Mouse (Mus musculus) intestine, embryonic 16.5 days (tissue): ENCODE data around the gene Eif4a2. TPM values are rescaled to one million over a fixed set of nuclear protein-coding genes. Genes with fewer than 3 reads are reported as not detected.
A peak's percentile ranks its signal among the peaks of the same experiment; 100 is the strongest.
"Not testable (repeated sequence)": the region's sequence is repeated elsewhere in the genome, so short reads cannot be mapped to it uniquely, and the experiment has no call there.

Experiments
- ATAC-seq: fragments of 200-750 bp; cut with Nextera tagmentation; 2 replicates; pipeline ENCODE4 v1.8.0; 2017; ENCODE audit warnings: moderate TSS enrichment, moderate library complexity
- H3K27ac ChIP-seq: fragments of 300-500 bp; sonication (generic); 2 replicates; pipeline ENCODE4 v1.5.1; 2014; ENCODE audit warnings: mild to moderate bottlenecking, low read length
- H3K27me3 ChIP-seq: fragments of 300-500 bp; sonication (generic); replicated peaks from 2 replicates; pipeline ENCODE4 v1.6.1; 2014; ENCODE audit warnings: low read length, control low read depth, mixed read lengths; ENCODE audit not compliant: control insufficient read depth, insufficient read depth
- H3K36me3 ChIP-seq: fragments of 300-500 bp; sonication (generic); 2 replicates; pipeline ENCODE4 v1.6.1; 2014; ENCODE audit warnings: low read length, control low read depth; ENCODE audit not compliant: control insufficient read depth, insufficient read depth
- H3K4me1 ChIP-seq: fragments of 300-500 bp; sonication (generic); 2 replicates; pipeline ENCODE4 v1.6.1; 2014; ENCODE audit warnings: low read length, control low read depth, mixed read lengths; ENCODE audit not compliant: control insufficient read depth, insufficient read depth
- H3K4me2 ChIP-seq: fragments of 300-500 bp; sonication (generic); 2 replicates; pipeline ENCODE4 v1.6.1; 2014; ENCODE audit warnings: low read depth, low read length, control low read depth
- H3K4me3 ChIP-seq: fragments of 300-500 bp; sonication (generic); 2 replicates; pipeline ENCODE4 v1.5.1; 2014; ENCODE audit warnings: mild to moderate bottlenecking, low read length
- H3K9ac ChIP-seq: fragments of 300-500 bp; sonication (generic); 2 replicates; pipeline ENCODE4 v1.6.1; 2014; ENCODE audit warnings: low read depth, low read length
- H3K9me3 ChIP-seq: fragments of 300-500 bp; sonication (generic); 2 replicates; pipeline ENCODE4 v1.6.1; 2016; ENCODE audit warnings: low read length, control low read depth; ENCODE audit not compliant: control insufficient read depth
- WGBS: fragments of 180-500 bp; shearing (Covaris S2); extraction: QIAGEN DNeasy Blood & Tissue Kit; methylation state at CpG from one replicate; pipeline ENCODE4 v1.1.7; 2014; 5-methylcytosine and 5-hydroxymethylcytosine counted together
- polyA plus RNA-seq: library from polyadenylated mRNA; unstranded; fragments of >200 nt; fragmentation: Nextera tagmentation; extraction: Ambion mirVana; gene quantifications from 2 replicates; pipeline ENCODE4 v1.2.1, GENCODE M21; 2015

Gene Eif4a2
- polyA plus RNA-seq, 1 experiment from 2014 or later = 193 TPM

GRCm38 (mm10) chr16:23093321-23093953, 13.8 kb upstream of the Eif4a2 start:
- H3K9me3 ChIP-seq = no peaks in the 10 kb centered on the region
- no peak for ATAC-seq
- H3K4me1 ChIP-seq = no peaks in the 10 kb centered on the region
- no peaks in the 10 kb centered on the region for H3K36me3 ChIP-seq
- H3K27me3 ChIP-seq = no peaks in the 10 kb centered on the region
- no peak overlapping the region for H3K27ac ChIP-seq
- no peak overlapping the region for H3K4me2 ChIP-seq
- WGBS = 78% methylated on average over 13 of the region's 13 CpGs
- no peak overlapping the region for H3K4me3 ChIP-seq
- no peak overlapping the region for H3K9ac ChIP-seq

- no peaks in the 10 kb centered on the region for H3K9me3 ChIP-seq
- 82% methylated on average over 6 of the region's 6 CpGs for WGBS
These were observed 13.1 kb upstream of the Eif4a2 start for GRCm38 (mm10) chr16:23094136-23094535.

DNA sequence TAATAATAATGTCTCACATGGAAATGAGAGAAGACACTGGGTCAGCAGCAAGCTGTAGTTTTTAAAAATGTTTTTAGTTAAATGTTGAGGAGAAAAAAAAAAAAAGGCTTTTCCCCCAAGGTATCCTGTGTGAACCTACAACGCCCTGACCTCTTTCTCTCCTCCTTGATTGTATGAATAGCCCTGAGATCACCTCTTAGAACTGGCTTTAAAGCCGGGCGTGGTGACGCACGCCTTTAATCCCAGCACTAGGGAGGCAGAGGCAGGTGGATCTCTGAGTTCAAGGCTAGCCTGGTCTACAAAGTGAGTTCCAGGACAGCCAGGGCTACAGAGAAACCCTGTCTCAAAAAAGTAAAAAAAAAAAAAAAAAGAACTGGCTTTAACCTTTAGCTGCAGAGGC, 11.7 kb upstream of the Eif4a2 start:
- 87% methylated on average over 5 of the region's 5 CpGs for WGBS
- ATAC-seq, H3K4me3 ChIP-seq, H3K27me3 ChIP-seq, H3K36me3 ChIP-seq, H3K27ac ChIP-seq, H3K9ac ChIP-seq, H3K4me2 ChIP-seq, H3K9me3 ChIP-seq, H3K4me1 ChIP-seq: not testable (repeated sequence)

More at GRCm38 (mm10) chr16:23094136-23094535, 13.1 kb upstream of the Eif4a2 start:
- Histone ChIP-seq H3K36me3 (no peaks in the 10 kb centered on the region), H3K9ac (no peak overlapping the region), H3K27ac (no peak overlapping the region), H3K27me3 (no peaks in the 10 kb centered on the region), H3K4me2 (no peak overlapping the region), H3K4me1 (no peaks in the 10 kb centered on the region), H3K4me3 (no peak overlapping the region)
- ATAC-seq = no peak

DNA sequence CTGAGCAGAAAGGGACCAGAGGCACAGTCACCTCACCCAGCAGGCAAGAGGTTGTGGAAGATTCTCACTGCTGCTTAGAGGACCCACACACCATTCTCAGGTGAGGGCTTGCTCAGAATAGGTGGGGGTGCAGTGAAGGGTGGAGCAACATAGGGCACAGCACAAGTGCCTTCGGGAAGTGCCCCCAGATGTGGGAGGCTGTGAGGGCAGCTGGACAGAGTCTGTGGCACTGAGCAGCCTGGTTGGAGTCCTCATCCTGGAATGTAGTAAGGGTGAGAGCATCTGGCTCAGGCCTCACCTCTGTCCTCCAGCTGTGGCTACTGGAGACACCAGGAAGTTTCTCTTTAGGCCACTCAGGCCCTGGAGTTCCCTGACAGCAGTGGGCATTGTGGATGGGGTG, 10.4 kb upstream of the Eif4a2 start:
- not testable (repeated sequence) for ATAC-seq, H3K27ac ChIP-seq, H3K9me3 ChIP-seq, H3K36me3 ChIP-seq, H3K27me3 ChIP-seq, H3K4me3 ChIP-seq, H3K9ac ChIP-seq, H3K4me2 ChIP-seq
- H3K4me1 ChIP-seq = peaks cover 11% of the 10 kb centered on the region; the same call in 1 of the 2 replicates
- WGBS = 96% methylated on average over 1 of the region's 1 CpGs

- H3K27me3 ChIP-seq, H3K4me3 ChIP-seq, H3K9me3 ChIP-seq, H3K27ac ChIP-seq, H3K4me2 ChIP-seq, ATAC-seq, H3K9ac ChIP-seq, H3K36me3 ChIP-seq: not testable (repeated sequence)
- 86% methylated on average over 8 of the region's 8 CpGs for WGBS
- H3K4me1 ChIP-seq = peaks cover 13% of the 10 kb centered on the region; the same call in 1 of the 2 replicates
These were observed 9.7 kb upstream of the Eif4a2 start for GRCm38 (mm10) chr16:23097290-23098104.

DNA sequence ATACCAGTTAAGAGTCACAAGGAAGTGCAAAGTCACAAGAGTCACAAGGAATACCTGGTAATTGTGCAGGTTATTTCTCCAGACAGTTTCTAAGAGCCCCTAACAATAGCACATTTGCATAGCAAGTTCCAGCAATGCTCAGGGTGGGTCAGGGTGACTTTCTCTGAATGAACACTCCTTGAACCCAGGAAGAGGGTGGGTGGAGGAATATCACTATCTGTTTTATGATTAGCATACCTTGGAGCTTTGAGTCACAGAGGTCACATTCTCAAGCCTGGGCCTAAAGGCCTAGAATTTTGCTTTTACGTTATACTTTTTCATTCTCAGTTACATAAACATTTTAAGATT, 9.2 kb upstream of the Eif4a2 start:
- not testable (repeated sequence) for H3K27me3 ChIP-seq, H3K4me3 ChIP-seq, H3K27ac ChIP-seq, H3K4me2 ChIP-seq, H3K9me3 ChIP-seq, H3K36me3 ChIP-seq, ATAC-seq, H3K9ac ChIP-seq
- 95% methylated on average over 1 of the region's 1 CpGs for WGBS
- peaks cover 18% of the 10 kb centered on the region; the same call in 1 of the 2 replicates for H3K4me1 ChIP-seq

- Histone ChIP-seq H3K4me1 (peaks cover 18% of the 10 kb centered on the region; the same call in 1 of the 2 replicates), H3K9me3 (no peaks in the 10 kb centered on the region), H3K27me3 (no peaks in the 10 kb centered on the region), H3K36me3 (no peaks in the 10 kb centered on the region), H3K4me3 (peak overlapping the region; percentile 44), H3K4me2 (peak overlapping the region; percentile 66), H3K9ac (peak overlapping the region; percentile 69), H3K27ac (peak overlapping the region; percentile 48; the same call in 1 of the 2 replicates)
- no peak for ATAC-seq
- WGBS = 21% methylated on average over 12 of the region's 12 CpGs
These were observed 7.6 kb upstream of the Eif4a2 start for GRCm38 (mm10) chr16:23099632-23100031.

DNA sequence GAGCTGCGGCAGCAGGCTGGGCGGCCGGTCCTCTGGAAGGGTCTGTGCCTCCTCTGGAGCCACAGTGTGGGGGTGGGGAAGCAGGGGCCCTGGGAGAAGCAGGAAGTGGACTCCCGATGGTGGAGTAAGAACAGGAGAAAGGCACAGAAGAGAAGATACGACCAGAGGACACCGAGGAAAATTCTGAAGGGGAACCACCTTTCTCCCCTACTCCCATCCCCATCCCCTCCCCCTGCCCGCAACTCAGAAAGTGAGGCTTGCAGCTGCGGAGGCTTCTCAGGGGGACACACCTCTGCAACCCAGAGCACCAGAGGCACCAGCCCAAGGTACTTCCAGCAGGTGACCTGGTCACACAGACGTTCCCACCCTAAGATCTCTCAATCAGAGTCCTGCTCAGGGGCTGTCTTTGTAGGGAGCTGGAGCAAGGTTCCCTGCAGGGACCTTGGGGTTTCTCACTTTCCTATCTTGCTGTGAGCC, 7.1 kb upstream of the Eif4a2 start:
- peak overlapping the region; percentile 69 for H3K9ac ChIP-seq
- peak overlapping the region; percentile 44 for H3K4me3 ChIP-seq
- H3K27me3 ChIP-seq = no peaks in the 10 kb centered on the region
- peaks cover 18% of the 10 kb centered on the region; the same call in 1 of the 2 replicates for H3K4me1 ChIP-seq
- 2% methylated on average over 9 of the region's 9 CpGs for WGBS
- peak; percentile 77 for ATAC-seq
- H3K4me2 ChIP-seq = peak overlapping the region; percentile 66
- no peaks in the 10 kb centered on the region for H3K36me3 ChIP-seq
- H3K27ac ChIP-seq = peak overlapping the region; percentile 48
- H3K9me3 ChIP-seq = no peaks in the 10 kb centered on the region

DNA sequence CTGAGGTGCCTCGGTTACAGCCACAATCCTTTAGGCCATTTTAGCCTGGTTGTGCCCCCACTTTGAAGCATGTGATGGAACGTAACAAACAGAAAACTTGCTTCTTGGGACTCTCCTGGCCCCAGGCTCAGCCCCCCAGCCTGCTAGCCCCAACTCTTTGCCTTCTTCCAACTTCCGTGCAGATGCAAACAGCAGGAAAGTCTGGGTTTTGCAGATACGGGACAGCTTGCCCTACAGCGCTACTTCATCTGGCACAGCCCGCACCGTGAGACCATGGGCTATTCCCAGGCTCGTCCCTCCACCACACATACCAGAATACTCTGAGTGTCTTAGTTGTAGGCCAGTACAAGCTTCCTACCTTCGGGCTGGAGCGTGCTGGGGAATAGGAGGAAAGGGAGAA, 6.6 kb upstream of the Eif4a2 start:
- H3K4me2 ChIP-seq = peak overlapping the region; percentile 66
- 20% methylated on average over 10 of the region's 10 CpGs for WGBS
- H3K4me1 ChIP-seq = peaks cover 18% of the 10 kb centered on the region; the same call in 1 of the 2 replicates
- peak overlapping the region; percentile 48 for H3K27ac ChIP-seq
- H3K9me3 ChIP-seq = no peaks in the 10 kb centered on the region
- peak; percentile 19; the same call in 1 of the 2 replicates for ATAC-seq
- H3K27me3 ChIP-seq = no peaks in the 10 kb centered on the region
- peak overlapping the region; percentile 69 for H3K9ac ChIP-seq
- H3K36me3 ChIP-seq = no peaks in the 10 kb centered on the region
- peak overlapping the region; percentile 44 for H3K4me3 ChIP-seq
